Comparison of ENCODE assay signal across 31 mouse cellular contexts in the genomic region with DNA sequence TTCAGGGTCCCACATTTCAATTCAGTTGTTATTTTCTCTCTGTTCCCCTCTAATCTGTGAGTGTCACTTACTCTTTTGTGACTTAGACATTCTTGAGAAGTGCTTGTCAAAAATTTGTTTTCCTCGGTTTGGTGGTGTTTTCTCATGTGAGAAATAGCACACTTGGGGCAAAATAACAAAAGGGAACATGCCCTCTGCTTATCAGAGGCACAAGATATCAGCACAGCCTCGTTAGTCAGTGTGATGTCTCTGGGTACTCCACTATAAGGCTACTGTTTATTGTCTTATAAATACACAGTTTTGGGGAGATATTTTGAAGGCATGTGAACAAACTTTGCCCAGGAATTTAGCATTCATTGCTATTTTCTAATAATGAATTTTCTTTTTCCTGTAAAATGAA.
"Had no signal": no experiment of that assay in that cellular context is flagged by ENCODE, and none has a peak within 500 bp of the region (broad histone marks: within the 10 kb centered on the region; RNA-seq: fewer than 3 reads in every experiment).

No protein-coding gene starts in this region.

- H3K4me3 ChIP-seq: limb, embryonic 10.5 days; limb, embryonic 12.5 days; limb, embryonic 13.5 days; limb, embryonic 15.5 days; liver, embryonic 12.5 days; liver, embryonic 13.5 days; liver, embryonic 15.5 days; lung, embryonic 15.5 days; megakaryocyte, embryonic 14.5 days; midbrain, embryonic 12.5 days; midbrain, embryonic 13.5 days; midbrain, embryonic 15.5 days; myocyte; neural tube, embryonic 12.5 days; neural tube, embryonic 13.5 days had no signal

- H3K9ac ChIP-seq: limb, embryonic 12.5 days; limb, embryonic 13.5 days; limb, embryonic 15.5 days; liver, embryonic 12.5 days; liver, embryonic 13.5 days; liver, embryonic 14.5 days; liver, embryonic 15.5 days; liver, postnatal 0 days; lung, embryonic 14.5 days; lung, embryonic 15.5 days; midbrain, embryonic 12.5 days; midbrain, embryonic 13.5 days; midbrain, embryonic 15.5 days; neural tube, embryonic 12.5 days; neural tube, embryonic 13.5 days had no signal

- H3K27ac ChIP-seq: limb, embryonic 10.5 days; limb, embryonic 12.5 days; limb, embryonic 13.5 days; limb, embryonic 15.5 days; liver, embryonic 12.5 days; liver, embryonic 13.5 days; liver, embryonic 14.5 days; liver, embryonic 15.5 days; lung, embryonic 15.5 days; macrophage; midbrain, embryonic 12.5 days; midbrain, embryonic 13.5 days; midbrain, embryonic 15.5 days; neural tube, embryonic 12.5 days; neural tube, embryonic 13.5 days had no signal

- DNase-seq: left cerebral cortex, postnatal 4 days; liver; liver, embryonic 13.5 days; liver, postnatal 0 days; lung, adult 18-20 months; lung, adult 2 months; lung, embryonic 14.5 days; lung, postnatal 10 days; lung, postnatal 14 days; lung, postnatal 36 days; lung, postnatal 4 days; midbrain, embryonic 14.5 days had no signal

- H3K4me2 ChIP-seq: limb, embryonic 12.5 days; limb, embryonic 13.5 days; limb, embryonic 15.5 days; liver, embryonic 11.5 days; liver, embryonic 12.5 days; liver, embryonic 13.5 days; liver, embryonic 15.5 days; lung, embryonic 14.5 days; lung, embryonic 15.5 days; midbrain, embryonic 12.5 days; midbrain, embryonic 13.5 days; midbrain, embryonic 15.5 days; neural tube, embryonic 12.5 days; neural tube, embryonic 13.5 days had no signal

- ATAC-seq: liver, embryonic 12.5 days; liver, postnatal 0 days; lung, postnatal 0 days; midbrain, embryonic 13.5 days; midbrain, embryonic 15.5 days; midbrain, embryonic 16.5 days had no signal

- H3K4me1 ChIP-seq: limb, embryonic 10.5 days; limb, embryonic 12.5 days; limb, embryonic 13.5 days; limb, embryonic 15.5 days; liver, embryonic 12.5 days; liver, embryonic 15.5 days; lung, embryonic 15.5 days; midbrain, embryonic 12.5 days; midbrain, embryonic 13.5 days; midbrain, embryonic 15.5 days; neural tube, embryonic 12.5 days; neural tube, embryonic 13.5 days had no signal

- H3K27me3 ChIP-seq: limb, embryonic 12.5 days; limb, embryonic 13.5 days; limb, embryonic 15.5 days; liver, embryonic 12.5 days; liver, embryonic 13.5 days; liver, embryonic 15.5 days; lung, embryonic 15.5 days; megakaryocyte, embryonic 14.5 days; midbrain, embryonic 12.5 days; midbrain, embryonic 13.5 days; midbrain, embryonic 15.5 days; neural tube, embryonic 12.5 days; neural tube, embryonic 13.5 days had no signal

- H3K9me3 ChIP-seq: limb, embryonic 10.5 days; limb, embryonic 12.5 days; limb, embryonic 13.5 days; limb, embryonic 15.5 days; liver, embryonic 12.5 days; liver, embryonic 13.5 days; liver, embryonic 15.5 days; lung, embryonic 15.5 days; midbrain, embryonic 12.5 days; midbrain, embryonic 13.5 days; midbrain, embryonic 15.5 days; neural tube, embryonic 12.5 days; neural tube, embryonic 13.5 days had no signal

- H3K36me3 ChIP-seq: lung, embryonic 15.5 days; midbrain, embryonic 15.5 days had no signal
